Mouse (Mus musculus): ENCODE data around the gene Satl1.

- TF ChIP-seq TBP (conservative IDR thresholded peaks at IDR 0.05; ENCODE audit: low read depth, low read length) (no peak), POLR2A (IDR thresholded peaks at IDR 0.05; ENCODE audit: low read depth, low read length) (no peak), TCF12 (IDR thresholded peaks at IDR 0.05; ENCODE audit: low read depth, low read length) (no peak), CTCF (conservative IDR thresholded peaks at IDR 0.05 in 1 of 2, IDR thresholded peaks at IDR 0.05 in 1 of 2; ENCODE audit: low read depth in 2 of 2, low read length in 2 of 2) (peak in 1 of 2 experiments; percentile 53; a peak in 2 of 4 replicates), ZNF384 (IDR thresholded peaks at IDR 0.05; ENCODE audit: low read depth, low read length) (no peak), JUND (conservative IDR thresholded peaks at IDR 0.05; ENCODE audit: low read depth, low read length) (no peak), POLR2AphosphoS2 (IDR thresholded peaks at IDR 0.05; ENCODE audit: low read depth, low read length) (no peak), MYC (IDR thresholded peaks at IDR 0.05; ENCODE audit: low read depth, low read length) (no peak)
Observed at GRCm38 (mm10) chrX:112368426-112368825, 38.2 kb downstream of the Satl1 start.

Data from CH12.LX (cell line).